ENCODE assay signal across 10 mouse cellular contexts in genomic region chr15:97832764-97833479, GRCm38 (mm10). TPM values are rescaled to one million over a fixed set of nuclear protein-coding genes. Genes with fewer than 3 reads are reported as not detected.
DNase-seq lines count a peak whose midpoint lies in the region; ATAC-seq and TF ChIP-seq lines count a peak whose summit lies in the region.
"Had no signal": no experiment of that assay in that cellular context is flagged by ENCODE, and none has a peak within 500 bp of the region (broad histone marks: within the 10 kb centered on the region; RNA-seq: fewer than 3 reads in every experiment).

No protein-coding gene starts in this region.

- no peak for DNase-seq in hindbrain, embryonic 10.5 days (ENCODE audit: low spot score)
- peak; percentile 43 for DNase-seq in midbrain, embryonic 14.5 days
- no peak for DNase-seq in midbrain, embryonic 11.5 days (ENCODE audit: low spot score, missing footprints)
- no peak for DNase-seq in right cerebral cortex, postnatal 25 days
- DNase-seq: adrenal gland, adult 8-10 months; cerebellum, adult 2 months had no signal

- no peaks in the 10 kb centered on the region for H3K36me3 ChIP-seq in hindbrain, embryonic 12.5 days
- no peaks in the 10 kb centered on the region for H3K36me3 ChIP-seq in hindbrain, embryonic 10.5 days
- no peaks in the 10 kb centered on the region for H3K36me3 ChIP-seq in midbrain, embryonic 14.5 days (ENCODE audit: control insufficient read depth, insufficient read depth, low read length)
- H3K36me3 ChIP-seq in midbrain, embryonic 11.5 days (ENCODE audit: control insufficient read depth, insufficient read depth, low read length), result no peaks in the 10 kb centered on the region
- no peaks in the 10 kb centered on the region for H3K36me3 ChIP-seq in small intestine, adult 2 months (ENCODE audit: control insufficient read depth, insufficient read depth, low read length)
- H3K36me3 ChIP-seq: forebrain, embryonic 12.5 days had no signal

- WGBS in hindbrain, embryonic 12.5 days, result 59% methylated on average over 9 of the region's 9 CpGs
- 51% methylated on average over 9 of the region's 9 CpGs for WGBS in hindbrain, embryonic 10.5 days
- WGBS in midbrain, embryonic 14.5 days, result 50% methylated on average over 9 of the region's 9 CpGs
- WGBS in midbrain, embryonic 11.5 days, result 48% methylated on average over 9 of the region's 9 CpGs
- WGBS in small intestine, adult 2 months, result 79% methylated on average over 9 of the region's 9 CpGs

- peak overlapping the region; percentile 79; the same call in 1 of the 2 replicates for H3K4me2 ChIP-seq in hindbrain, embryonic 12.5 days (replicated peaks)
- H3K4me2 ChIP-seq in midbrain, embryonic 14.5 days (ENCODE audit: low read length), result no peak overlapping the region; the same call in 1 of the 2 replicates
- H3K4me2 ChIP-seq in midbrain, embryonic 11.5 days, result no peak overlapping the region

- peaks cover 54% of the 10 kb centered on the region for H3K4me1 ChIP-seq in hindbrain, embryonic 12.5 days
- H3K4me1 ChIP-seq in hindbrain, embryonic 10.5 days (replicated peaks), result peaks cover 75% of the 10 kb centered on the region
- peaks cover 33% of the 10 kb centered on the region for H3K4me1 ChIP-seq in midbrain, embryonic 14.5 days (ENCODE audit: control insufficient read depth, insufficient read depth, low read length)
- peaks cover 27% of the 10 kb centered on the region for H3K4me1 ChIP-seq in midbrain, embryonic 11.5 days (ENCODE audit: control insufficient read depth, insufficient read depth, low read length)
- peaks cover 19% of the 10 kb centered on the region for H3K4me1 ChIP-seq in embryonic fibroblast, embryonic 13.5 days (ENCODE audit: control insufficient read depth, insufficient read depth, low read length)
- H3K4me1 ChIP-seq in small intestine, adult 2 months (ENCODE audit: control insufficient read depth, insufficient read depth, insufficient read length, low read length), result peaks cover 20% of the 10 kb centered on the region

- peaks cover 7% of the 10 kb centered on the region; the same call in 1 of the 2 replicates for H3K27me3 ChIP-seq in hindbrain, embryonic 12.5 days
- peaks cover 11% of the 10 kb centered on the region for H3K27me3 ChIP-seq in hindbrain, embryonic 10.5 days (ENCODE audit: insufficient read depth, poor library complexity, severe bottlenecking)
- H3K27me3 ChIP-seq in midbrain, embryonic 14.5 days (ENCODE audit: control insufficient read depth, insufficient read depth, low read length), result no peaks in the 10 kb centered on the region
- no peaks in the 10 kb centered on the region for H3K27me3 ChIP-seq in midbrain, embryonic 11.5 days (ENCODE audit: control insufficient read depth, insufficient read depth, low read length)
- no peaks in the 10 kb centered on the region for H3K27me3 ChIP-seq in small intestine, adult 2 months (ENCODE audit: control insufficient read depth, insufficient read depth, low read length)

- no peak overlapping the region for H3K27ac ChIP-seq in hindbrain, embryonic 12.5 days
- H3K27ac ChIP-seq in hindbrain, embryonic 10.5 days, result no peak overlapping the region
- H3K27ac ChIP-seq in midbrain, embryonic 14.5 days (replicated peaks; ENCODE audit: low read depth, low read length), result no peak overlapping the region
- H3K27ac ChIP-seq in midbrain, embryonic 11.5 days (ENCODE audit: low read depth, low read length), result no peak overlapping the region
- H3K27ac ChIP-seq in embryonic fibroblast, embryonic 13.5 days (ENCODE audit: insufficient read depth, low read length), result peak overlapping the region; percentile 97
- H3K27ac ChIP-seq in small intestine, adult 2 months (ENCODE audit: insufficient read depth, low read depth, low read length), result 0 out of 2 replicates have a peak overlapping the region, but pooled peaks have one; percentile 8
- H3K27ac ChIP-seq: forebrain, embryonic 12.5 days had no signal

- no peak overlapping the region for H3K4me3 ChIP-seq in hindbrain, embryonic 12.5 days
- no peak overlapping the region; the same call in 1 of the 2 replicates for H3K4me3 ChIP-seq in hindbrain, embryonic 10.5 days
- no peak overlapping the region for H3K4me3 ChIP-seq in midbrain, embryonic 14.5 days (replicated peaks; ENCODE audit: low read depth, low read length)
- no peak overlapping the region for H3K4me3 ChIP-seq in midbrain, embryonic 11.5 days (ENCODE audit: low read depth, low read length)
- H3K4me3 ChIP-seq in embryonic fibroblast, embryonic 13.5 days (ENCODE audit: insufficient read depth, low read length), result no peak overlapping the region
- no peak overlapping the region for H3K4me3 ChIP-seq in small intestine, adult 2 months (ENCODE audit: low read depth, low read length)

- no peaks in the 10 kb centered on the region for H3K9me3 ChIP-seq in hindbrain, embryonic 12.5 days (replicated peaks)
- H3K9me3 ChIP-seq in hindbrain, embryonic 10.5 days, result no peaks in the 10 kb centered on the region
- no peaks in the 10 kb centered on the region for H3K9me3 ChIP-seq in midbrain, embryonic 14.5 days (ENCODE audit: control insufficient read depth, low read length)
- no peaks in the 10 kb centered on the region for H3K9me3 ChIP-seq in midbrain, embryonic 11.5 days (ENCODE audit: control insufficient read depth, low read length)
- H3K9me3 ChIP-seq: forebrain, embryonic 12.5 days had no signal

- ATAC-seq in hindbrain, embryonic 12.5 days (ENCODE audit: low FRiP score), result no peak
- no peak for ATAC-seq in midbrain, embryonic 14.5 days (ENCODE audit: low FRiP score, low TSS enrichment)
- no peak for ATAC-seq in midbrain, embryonic 11.5 days (ENCODE audit: low FRiP score)

- no peak overlapping the region for H3K9ac ChIP-seq in hindbrain, embryonic 12.5 days
- no peak overlapping the region for H3K9ac ChIP-seq in midbrain, embryonic 14.5 days (replicated peaks; ENCODE audit: low read length)
- H3K9ac ChIP-seq in midbrain, embryonic 11.5 days (ENCODE audit: low read length), result no peak overlapping the region
- H3K9ac ChIP-seq: forebrain, embryonic 12.5 days had no signal

- no peak for TF ChIP-seq CTCF in embryonic fibroblast, embryonic 13.5 days (IDR thresholded peaks at IDR 0.05; ENCODE audit: borderline replicate concordance, insufficient read depth, low read length)
- TF ChIP-seq CTCF in small intestine, adult 2 months (IDR thresholded peaks at IDR 0.05; ENCODE audit: extremely low read depth, insufficient read length, insufficient replicate concordance, low read depth, low read length), result no peak

- no peak; the same call in 1 of the 2 replicates for TF ChIP-seq POLR2A in embryonic fibroblast, embryonic 13.5 days (IDR thresholded peaks at IDR 0.05; ENCODE audit: low read depth, low read length)
- no peak for TF ChIP-seq POLR2A in small intestine, adult 2 months (IDR thresholded peaks at IDR 0.05; ENCODE audit: low read depth, low read length)

RNA-seq across cellular contexts. Expression of gene Hdac7, which starts 11.4 kb away (rescaled TPM):
- polyA plus RNA-seq in hindbrain, embryonic 12.5 days (2016; fragmentation: Nextera tagmentation; extraction: Ambion mirVana), result 26.7 and 29.1 TPM in 2 replicates
- 25.7 and 32.7 TPM in 2 replicates for polyA plus RNA-seq in hindbrain, embryonic 10.5 days (2016; fragmentation: Nextera tagmentation; extraction: Ambion mirVana)
- 29.8 and 30.5 TPM in 2 replicates for polyA plus RNA-seq in midbrain, embryonic 14.5 days (2014; fragmentation: Nextera tagmentation; extraction: Ambion mirVana)
- polyA plus RNA-seq in midbrain, embryonic 11.5 days (2014; fragmentation: Nextera tagmentation; extraction: Ambion mirVana), result 14.6 and 16.7 TPM in 2 replicates
- polyA plus RNA-seq in embryonic fibroblast, embryonic 13.5 days (2011; ENCODE audit: insufficient read length, low read depth, missing spikeins), result 51.8 and 60.1 TPM in 2 replicates
- polyA plus RNA-seq in small intestine, adult 2 months (2012; rRNA removed), result 21.3 and 29.9 TPM in 2 replicates

RNA-seq across cellular contexts. Expression of gene Slc48a1, which starts 54.6 kb away (rescaled TPM):
- 41.6 and 43.3 TPM in 2 replicates for polyA plus RNA-seq in hindbrain, embryonic 12.5 days (2016; fragmentation: Nextera tagmentation; extraction: Ambion mirVana)
- polyA plus RNA-seq in hindbrain, embryonic 10.5 days (2016; fragmentation: Nextera tagmentation; extraction: Ambion mirVana), result 28.8 and 31.3 TPM in 2 replicates
- 72.9 and 100 TPM in 2 replicates for polyA plus RNA-seq in midbrain, embryonic 14.5 days (2014; fragmentation: Nextera tagmentation; extraction: Ambion mirVana)
- 32.6 and 33.6 TPM in 2 replicates for polyA plus RNA-seq in midbrain, embryonic 11.5 days (2014; fragmentation: Nextera tagmentation; extraction: Ambion mirVana)
- 136 and 167 TPM in 2 replicates for polyA plus RNA-seq in embryonic fibroblast, embryonic 13.5 days (2011; ENCODE audit: insufficient read length, low read depth, missing spikeins)
- polyA plus RNA-seq in small intestine, adult 2 months (2012; rRNA removed), result 20.8 and 22.1 TPM in 2 replicates

Comparison
In these comparisons a context has a peak if more than half of its experiments do, and no peak if none do; other contexts are left out.
1. H3K27ac ChIP-seq: peak in embryonic fibroblast, embryonic 13.5 days (single experiment) and small intestine, adult 2 months (single experiment); none in hindbrain, embryonic 12.5 days (single experiment), hindbrain, embryonic 10.5 days (single experiment), midbrain, embryonic 14.5 days (single experiment) and midbrain, embryonic 11.5 days (single experiment).